In genomic region chr9:123113931-123114330, GRCm38 (mm10) we compare ENCODE assay signal across 8 mouse cellular contexts. TPM values are rescaled to one million over a fixed set of nuclear protein-coding genes. Genes with fewer than 3 reads are reported as not detected.
DNase-seq lines count a peak whose midpoint lies in the region; ATAC-seq lines count a peak whose summit lies in the region.

No protein-coding gene starts in this region.

- intact Hi-C loops in heart, postnatal 36 days (cut with DNase I): loop anchor here (5.0 kb wide), 5 partner anchors 162 to 377 kb away; partner anchors contain the start of genes 1110059G10Rik, Kif15, Lars2 and Zfp445

- peak overlapping the region; percentile 97 for H3K27ac ChIP-seq in heart, embryonic 10.5 days
- no peak overlapping the region for H3K27ac ChIP-seq in hindbrain, embryonic 11.5 days (ENCODE audit: low read depth, low read length)
- H3K27ac ChIP-seq in midbrain, embryonic 11.5 days (ENCODE audit: low read depth, low read length): no peak overlapping the region; the same call in 1 of the 2 replicates

- no peak for ATAC-seq in hindbrain, embryonic 11.5 days (ENCODE audit: low FRiP score)
- ATAC-seq in midbrain, embryonic 11.5 days (ENCODE audit: low FRiP score): no peak
- ATAC-seq in erythroid progenitor cell, adult 5-6 weeks (replicated peaks; ENCODE audit: low FRiP score, poor library complexity, severe bottlenecking): no peak

- H3K9me3 ChIP-seq in heart, embryonic 10.5 days: no peaks in the 10 kb centered on the region
- H3K9me3 ChIP-seq in hindbrain, embryonic 11.5 days (ENCODE audit: control insufficient read depth, low read length): no peaks in the 10 kb centered on the region
- no peaks in the 10 kb centered on the region for H3K9me3 ChIP-seq in midbrain, embryonic 11.5 days (ENCODE audit: control insufficient read depth, low read length)

- H3K4me2 ChIP-seq in hindbrain, embryonic 11.5 days (replicated peaks; ENCODE audit: low read depth, low read length): peak overlapping the region; percentile 90
- peak overlapping the region; percentile 93 for H3K4me2 ChIP-seq in midbrain, embryonic 11.5 days

- peaks cover 17% of the 10 kb centered on the region; the same call in 1 of the 2 replicates for H3K4me1 ChIP-seq in heart, embryonic 10.5 days
- H3K4me1 ChIP-seq in hindbrain, embryonic 11.5 days (replicated peaks; ENCODE audit: control insufficient read depth, insufficient read depth, low read length): peaks cover 6% of the 10 kb centered on the region; the same call in 1 of the 2 replicates
- H3K4me1 ChIP-seq in midbrain, embryonic 11.5 days (ENCODE audit: control insufficient read depth, insufficient read depth, low read length): peaks cover 14% of the 10 kb centered on the region

- peak overlapping the region; percentile 88 for H3K4me3 ChIP-seq in heart, embryonic 10.5 days
- H3K4me3 ChIP-seq in hindbrain, embryonic 11.5 days (ENCODE audit: low read depth, low read length): peak overlapping the region; percentile 93
- H3K4me3 ChIP-seq in midbrain, embryonic 11.5 days (ENCODE audit: low read depth, low read length): peak overlapping the region; percentile 85

- 67% methylated on average over 6 of the region's 6 CpGs for WGBS in heart, embryonic 10.5 days
- WGBS in hindbrain, embryonic 11.5 days: 66% methylated on average over 6 of the region's 6 CpGs
- WGBS in midbrain, embryonic 11.5 days: 73% methylated on average over 6 of the region's 6 CpGs

- no peaks in the 10 kb centered on the region for H3K27me3 ChIP-seq in heart, embryonic 10.5 days (ENCODE audit: insufficient read depth, poor library complexity, severe bottlenecking)
- H3K27me3 ChIP-seq in hindbrain, embryonic 11.5 days (ENCODE audit: control insufficient read depth, insufficient read depth, low read length): no peaks in the 10 kb centered on the region
- no peaks in the 10 kb centered on the region for H3K27me3 ChIP-seq in midbrain, embryonic 11.5 days (ENCODE audit: control insufficient read depth, insufficient read depth, low read length)

- H3K36me3 ChIP-seq in heart, embryonic 10.5 days: peaks cover 26% of the 10 kb centered on the region
- H3K36me3 ChIP-seq in hindbrain, embryonic 11.5 days (ENCODE audit: control insufficient read depth, insufficient read depth, low read length): no peaks in the 10 kb centered on the region
- H3K36me3 ChIP-seq in midbrain, embryonic 11.5 days (ENCODE audit: control insufficient read depth, insufficient read depth, low read length): peaks cover 3% of the 10 kb centered on the region; the same call in 1 of the 2 replicates

- no peak for DNase-seq in heart, embryonic 10.5 days (ENCODE audit: low spot score)
- no peak for DNase-seq in heart, postnatal 36 days
- DNase-seq in R1 (ENCODE audit: low read depth, low spot score): peak; percentile 17
- DNase-seq in hindbrain, embryonic 11.5 days (ENCODE audit: low spot score): no peak
- no peak for DNase-seq in midbrain, embryonic 11.5 days (ENCODE audit: low spot score, missing footprints)
- no peak for DNase-seq in frontal cortex, adult 2 months (ENCODE audit: extremely low spot score in 1 of 2, low spot score in 1 of 2)
- no peak for DNase-seq in ovary, postnatal 14 days (ENCODE audit: low spot score)

- H3K9ac ChIP-seq in hindbrain, embryonic 11.5 days (ENCODE audit: low read depth, low read length): peak overlapping the region; percentile 93
- peak overlapping the region; percentile 94 for H3K9ac ChIP-seq in midbrain, embryonic 11.5 days (ENCODE audit: low read length)

RNA-seq across cellular contexts. Expression of gene Exosc7, which starts 0.9 kb away (rescaled TPM):
- 102 and 138 TPM in 2 replicates for polyA plus RNA-seq in heart, embryonic 10.5 days (2016; fragmentation: Nextera tagmentation; extraction: Ambion mirVana)
- total RNA-seq in heart, postnatal 36 days (2021): 10 to 100 TPM; 28.6 to 30.0 TPM
- polyA plus RNA-seq in hindbrain, embryonic 11.5 days (2014; fragmentation: Nextera tagmentation; extraction: Ambion mirVana): 104 and 106 TPM in 2 replicates
- polyA plus RNA-seq in midbrain, embryonic 11.5 days (2014; fragmentation: Nextera tagmentation; extraction: Ambion mirVana): 115 and 129 TPM in 2 replicates
- 65.5 and 71.4 TPM in 2 replicates for polyA plus RNA-seq in frontal cortex, adult 2 months (2012; rRNA removed)
- 14.3 and 21.6 TPM in 2 replicates for total RNA-seq in erythroid progenitor cell, adult 5-6 weeks (2015; ENCODE audit: low replicate concordance)
- total RNA-seq in erythroid progenitor cell, adult 5-6 weeks (2017; ENCODE audit: low replicate concordance): 6.6 and 26.4 TPM in 2 replicates

RNA-seq across cellular contexts. Expression of gene Zdhhc3, which starts 0.9 kb away (rescaled TPM):
- 63.7 and 63.9 TPM in 2 replicates for polyA plus RNA-seq in heart, embryonic 10.5 days (2016; fragmentation: Nextera tagmentation; extraction: Ambion mirVana)
- total RNA-seq in heart, postnatal 36 days (2021): 10 to 100 TPM; 40.7 to 43.0 TPM
- 55.8 and 62.5 TPM in 2 replicates for polyA plus RNA-seq in hindbrain, embryonic 11.5 days (2014; fragmentation: Nextera tagmentation; extraction: Ambion mirVana)
- polyA plus RNA-seq in midbrain, embryonic 11.5 days (2014; fragmentation: Nextera tagmentation; extraction: Ambion mirVana): 60.3 and 68.4 TPM in 2 replicates
- polyA plus RNA-seq in frontal cortex, adult 2 months (2012; rRNA removed): 62.0 and 63.7 TPM in 2 replicates
- total RNA-seq in erythroid progenitor cell, adult 5-6 weeks (2015; ENCODE audit: low replicate concordance): 20.5 and 26.3 TPM in 2 replicates
- total RNA-seq in erythroid progenitor cell, adult 5-6 weeks (2017; ENCODE audit: low replicate concordance): 11.3 and 14.4 TPM in 2 replicates

RNA-seq across cellular contexts. Expression of gene Clec3b, which starts 36.8 kb away (rescaled TPM):
- not detected in 2 replicates for polyA plus RNA-seq in heart, embryonic 10.5 days (2016; fragmentation: Nextera tagmentation; extraction: Ambion mirVana)
- 10 to 100 TPM; 62.1 to 66.7 TPM for total RNA-seq in heart, postnatal 36 days (2021)
- polyA plus RNA-seq in hindbrain, embryonic 11.5 days (2014; fragmentation: Nextera tagmentation; extraction: Ambion mirVana): not detected in 2 replicates
- not detected in 2 replicates for polyA plus RNA-seq in midbrain, embryonic 11.5 days (2014; fragmentation: Nextera tagmentation; extraction: Ambion mirVana)
- polyA plus RNA-seq in frontal cortex, adult 2 months (2012; rRNA removed): 5.8 and 8.4 TPM in 2 replicates
- not detected in 2 replicates for total RNA-seq in erythroid progenitor cell, adult 5-6 weeks (2015; ENCODE audit: low replicate concordance)
- total RNA-seq in erythroid progenitor cell, adult 5-6 weeks (2017; ENCODE audit: low replicate concordance): not detected in 2 replicates
